Mouse (Mus musculus) MEL (cell line): ENCODE data around the gene Tsc22d3. TPM values are rescaled to one million over a fixed set of nuclear protein-coding genes. Genes with fewer than 3 reads are reported as not detected.

Source experiments
- DNase-seq: peaks from one replicate; pipeline ENCODE4 v3.0.0; 2011; ENCODE audit warnings: low read depth, low spot score
- H3K27ac ChIP-seq: 2 replicates; pipeline ENCODE4 v1.5.1; 2012; ENCODE audit warnings: low read depth, mild to moderate bottlenecking, control low read depth, low read length, moderate library complexity; ENCODE audit not compliant: control insufficient read depth
- H3K27me3 ChIP-seq, 2 experiments: fragments of 150-350 bp in 1 of 2; sonication (generic) in 1 of 2; 2 replicates each; pipeline ENCODE4 v1.6.1; 2012; ENCODE audit warnings: low read length in 2 of 2, mild to moderate bottlenecking in 2 of 2, improper control_type of control experiment in 1 of 2, moderate library complexity in 1 of 2; ENCODE audit not compliant: insufficient read depth in 2 of 2, control insufficient read depth in 1 of 2
- H3K36me3 ChIP-seq, 2 experiments: 2 replicates each; pipeline ENCODE4 v1.6.1; 2012 to 2014; ENCODE audit warnings: low read length in 2 of 2, improper control_type of control experiment in 1 of 2, inconsistent platforms in 1 of 2, mild to moderate bottlenecking in 1 of 2; ENCODE audit not compliant: insufficient read depth in 2 of 2, control insufficient read depth in 1 of 2
- H3K4me1 ChIP-seq, 2 experiments: fragments of 150-350 bp in 1 of 2; sonication (generic) in 1 of 2; 2 replicates each; pipeline ENCODE4 v1.6.1; 2012; ENCODE audit warnings: low read length in 2 of 2, improper control_type of control experiment in 1 of 2, mild to moderate bottlenecking in 1 of 2; ENCODE audit not compliant: insufficient read depth in 2 of 2, control insufficient read depth in 1 of 2
- H3K4me3 ChIP-seq, 2 experiments: fragments of 150-350 bp in 1 of 2; sonication (generic) in 1 of 2; 2 replicates each; pipeline ENCODE4 v1.5.1; 2012; ENCODE audit warnings: low read depth in 2 of 2, low read length in 2 of 2, mild to moderate bottlenecking in 2 of 2, moderate library complexity in 2 of 2, control low read depth in 1 of 2, improper control_type of control experiment in 1 of 2; ENCODE audit not compliant: control insufficient read depth in 1 of 2, insufficient read depth in 1 of 2
- H3K79me2 ChIP-seq: 2 replicates; pipeline ENCODE4 v1.6.1; 2012; ENCODE audit warnings: mild to moderate bottlenecking, low read length, moderate library complexity; ENCODE audit not compliant: control insufficient read depth, poor library complexity, insufficient read depth
- H3K9ac ChIP-seq: 2 replicates; pipeline ENCODE4 v1.6.1; 2012; ENCODE audit warnings: low read depth, mild to moderate bottlenecking, control low read depth, low read length, moderate library complexity; ENCODE audit not compliant: control insufficient read depth, poor library complexity, severe bottlenecking
- H3K9me3 ChIP-seq: fragments of 150-350 bp; sonication (generic); replicated peaks from 2 replicates; pipeline ENCODE4 v1.6.1; 2012; ENCODE audit warnings: mild to moderate bottlenecking, low read length, improper control_type of control experiment, moderate library complexity; ENCODE audit not compliant: insufficient read depth
- BHLHE40 ChIP-seq: IDR thresholded peaks from 2 replicates; pipeline ENCODE4 v1.6.1; 2012; ENCODE audit warnings: low read depth, mild to moderate bottlenecking, inconsistent platforms, low read length, improper control_type of control experiment, borderline replicate concordance
- CHD1 ChIP-seq: IDR thresholded peaks from 2 replicates; pipeline ENCODE4 v1.6.1; 2012; ENCODE audit warnings: low read depth, mild to moderate bottlenecking, inconsistent platforms, low read length, improper control_type of control experiment
- ELF1 ChIP-seq: IDR thresholded peaks from 2 replicates; pipeline ENCODE4 v1.6.1; 2014; ENCODE audit warnings: low read depth, mild to moderate bottlenecking, inconsistent platforms, low read length, improper control_type of control experiment, moderate library complexity
- ETS1 ChIP-seq: IDR thresholded peaks from 2 replicates; pipeline ENCODE4 v1.6.1; 2012; ENCODE audit warnings: low read depth, mild to moderate bottlenecking, inconsistent platforms, low read length, improper control_type of control experiment, moderate library complexity
- GABPA ChIP-seq: IDR thresholded peaks from 2 replicates; pipeline ENCODE4 v1.6.1; 2012; ENCODE audit warnings: low read depth, mild to moderate bottlenecking, inconsistent platforms, low read length, improper control_type of control experiment, moderate library complexity
- KAT2A ChIP-seq: conservative IDR thresholded peaks from 2 replicates; pipeline ENCODE4 v1.6.1; 2012; ENCODE audit warnings: low read depth, low read length, improper control_type of control experiment, inconsistent platforms
- MAX ChIP-seq: IDR thresholded peaks from 2 replicates; pipeline ENCODE4 v1.6.1; 2011; ENCODE audit warnings: low read length, improper control_type of control experiment
- MXI1 ChIP-seq: IDR thresholded peaks from 2 replicates; pipeline ENCODE4 v1.6.1; 2011; ENCODE audit warnings: mild to moderate bottlenecking, low read depth, low read length, improper control_type of control experiment
- NELFE ChIP-seq: IDR thresholded peaks from 2 replicates; pipeline ENCODE4 v1.6.1; 2011; ENCODE audit warnings: low read depth, low read length, improper control_type of control experiment
- POLR2A ChIP-seq, 2 experiments: IDR thresholded peaks; 2 replicates each; pipeline ENCODE4 v1.6.1; 2011 to 2012; ENCODE audit warnings: low read length in 2 of 2, mild to moderate bottlenecking in 2 of 2, control low read depth in 1 of 2, improper control_type of control experiment in 1 of 2, low read depth in 1 of 2, moderate library complexity in 1 of 2; ENCODE audit not compliant: control insufficient read depth in 1 of 2, insufficient read depth in 1 of 2, poor library complexity in 1 of 2
- POLR2AphosphoS2 ChIP-seq: IDR thresholded peaks from 2 replicates; pipeline ENCODE4 v1.6.1; 2011; ENCODE audit warnings: low read length, improper control_type of control experiment
- POLR2AphosphoS5 ChIP-seq: IDR thresholded peaks from 2 replicates; pipeline ENCODE4 v1.6.1; 2012; ENCODE audit warnings: low read depth, borderline replicate concordance, mild to moderate bottlenecking, inconsistent platforms, low read length, moderate library complexity, mixed read lengths
- SIN3A ChIP-seq: IDR thresholded peaks from 2 replicates; pipeline ENCODE4 v1.6.1; 2012; ENCODE audit warnings: low read length, improper control_type of control experiment, inconsistent platforms
- TAL1 ChIP-seq: IDR thresholded peaks from 2 replicates; pipeline ENCODE4 v1.6.1; 2012; ENCODE audit warnings: mild to moderate bottlenecking, inconsistent platforms, low read length, moderate library complexity, mixed read lengths
- TBP ChIP-seq: IDR thresholded peaks from 2 replicates; pipeline ENCODE4 v1.8.0; 2011; ENCODE audit warnings: low read depth, low read length, improper control_type of control experiment
- TCF12 ChIP-seq: IDR thresholded peaks from 2 replicates; pipeline ENCODE4 v1.6.1; 2014; ENCODE audit warnings: low read depth, mild to moderate bottlenecking, inconsistent platforms, low read length, improper control_type of control experiment, moderate library complexity
- UBTF ChIP-seq: IDR thresholded peaks from 2 replicates; pipeline ENCODE4 v1.6.1; 2012; ENCODE audit warnings: low read depth, mild to moderate bottlenecking, inconsistent platforms, low read length, improper control_type of control experiment, moderate library complexity, borderline replicate concordance; ENCODE audit not compliant: insufficient read depth
- USF1 ChIP-seq: IDR thresholded peaks from 2 replicates; pipeline ENCODE4 v1.6.1; 2014; ENCODE audit warnings: low read depth, mild to moderate bottlenecking, inconsistent platforms, low read length, improper control_type of control experiment, moderate library complexity
- ZNF384 ChIP-seq: IDR thresholded peaks from 2 replicates; pipeline ENCODE4 v1.6.1; 2012; ENCODE audit warnings: low read depth, mild to moderate bottlenecking, inconsistent platforms, low read length, improper control_type of control experiment
- polyA plus RNA-seq, 2 experiments: library from polyadenylated mRNA; stranded (reverse) in 1 of 2; unstranded in 1 of 2; fragments of >175 nt in 1 of 2; fragments of >200 nt in 1 of 2; gene quantifications; 2 replicates each; pipeline versions ENCODE4 v1.2.1 to v1.2.4; 2012; ENCODE audit warnings: low replicate concordance in 2 of 2, low read depth in 1 of 2; ENCODE audit not compliant: insufficient read length in 2 of 2, insufficient read depth in 1 of 2, missing spikeins in 1 of 2
- total RNA-seq: library from RNA; depleted of rRNA; stranded (reverse); fragments of 300-350 nt; gene quantifications from 2 replicates; pipeline ENCODE4 v1.2.3, GENCODE M21; 2012

The Tsc22d3 gene
- total and polyA plus RNA-seq, 3 experiments = 29.5 to 32.7 TPM; not detected in 1

DNA sequence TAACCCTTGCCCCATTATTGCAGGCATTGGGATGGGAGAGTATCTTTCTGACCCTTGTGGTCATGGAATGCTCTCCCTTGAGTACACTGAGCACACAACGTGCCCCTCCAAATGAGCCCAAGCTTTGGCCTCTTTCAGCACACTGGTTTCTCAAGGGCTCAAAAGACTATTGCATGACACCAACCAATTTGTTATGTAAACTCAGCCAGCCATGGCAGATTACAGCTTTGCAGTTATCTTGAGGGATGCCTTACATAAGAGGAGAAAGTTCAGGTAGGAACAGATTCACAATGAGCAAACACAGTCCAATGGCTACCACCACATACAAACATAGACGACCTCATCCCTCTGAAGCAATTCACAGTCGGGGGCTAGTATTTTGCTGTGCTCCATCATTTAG lies 9.3 kb downstream of the Tsc22d3 start:
- Histone ChIP-seq H3K9ac (no peak overlapping the region), H3K27ac (no peak overlapping the region), H3K36me3 (no peaks in the 10 kb centered on the region; a peak in 3 of 4 replicates), H3K79me2 (no peaks in the 10 kb centered on the region), H3K27me3 (no peaks in the 10 kb centered on the region), H3K9me3 (no peaks in the 10 kb centered on the region)
- DNase-seq = no peak
- TF ChIP-seq POLR2AphosphoS5 (no peak), USF1 (no peak), KAT2A (no peak), POLR2A (IDR thresholded peaks at IDR 0.05; ENCODE audit: control insufficient read depth in 1 of 2, insufficient read depth in 1 of 2, low read depth in 1 of 2, low read length in 2 of 2, poor library complexity in 1 of 2) (no peak), TBP (no peak), CHD1 (no peak), UBTF (no peak), MXI1 (no peak), ZNF384 (no peak), ETS1 (no peak), NELFE (no peak), TCF12 (no peak), MAX (no peak), BHLHE40 (no peak), GABPA (no peak), TAL1 (no peak), POLR2AphosphoS2 (no peak)
- TF ChIP-seq, all 39 proteins: peak for 0
- Histone ChIP-seq H3K4me3 (no peak overlapping the region), H3K4me1 (peaks cover 0 to 2% of the 10 kb centered on the region in 2 experiments; a peak in 2 of 4 replicates)

DNA sequence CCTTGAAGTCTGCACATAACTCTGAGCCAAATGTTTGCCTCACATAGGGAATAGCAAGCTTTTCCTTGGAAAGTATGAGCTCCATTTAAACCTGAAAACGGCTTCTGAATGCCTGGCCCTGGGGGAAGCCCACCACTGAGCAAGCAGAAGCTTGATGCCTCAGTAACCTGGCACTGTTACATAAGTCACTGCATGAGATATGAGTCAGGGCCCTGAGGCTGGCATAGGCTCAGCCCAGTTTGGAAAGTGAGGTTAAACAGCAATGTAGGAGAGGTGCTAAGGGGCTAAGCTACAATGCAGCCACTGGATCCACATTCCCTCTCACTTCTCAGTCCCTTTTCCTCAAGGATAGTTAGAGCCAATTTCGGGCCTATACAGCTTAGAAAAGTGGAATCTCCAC lies 10.3 kb downstream of the Tsc22d3 start:
- peaks cover 0 to 2% of the 10 kb centered on the region in 2 experiments; a peak in 2 of 4 replicates for H3K4me1 ChIP-seq
- H3K4me3 ChIP-seq = no peak overlapping the region
- H3K27ac ChIP-seq = no peak overlapping the region
- no peaks in the 10 kb centered on the region; a peak in 3 of 4 replicates for H3K36me3 ChIP-seq
- H3K79me2 ChIP-seq = no peaks in the 10 kb centered on the region
- H3K9me3 ChIP-seq = no peaks in the 10 kb centered on the region
- DNase-seq = no peak
- no peaks in the 10 kb centered on the region for H3K27me3 ChIP-seq
- H3K9ac ChIP-seq = no peak overlapping the region
- TF ChIP-seq POLR2A (IDR thresholded peaks at IDR 0.05; ENCODE audit: control insufficient read depth in 1 of 2, insufficient read depth in 1 of 2, low read depth in 1 of 2, low read length in 2 of 2, poor library complexity in 1 of 2) = no peak
- no peak for TF ChIP-seq SIN3A
- no peak for TF ChIP-seq ELF1
- TF ChIP-seq NELFE = no peak
- no peak for TF ChIP-seq POLR2AphosphoS5
- TF ChIP-seq TAL1 = no peak
- no peak for TF ChIP-seq TBP
